Mouse (Mus musculus): Measurements from ENCODE around the gene Sipa1l3.
A peak's percentile ranks its signal among the peaks of the same experiment; 100 is the strongest.

Gene Sipa1l3

DNA sequence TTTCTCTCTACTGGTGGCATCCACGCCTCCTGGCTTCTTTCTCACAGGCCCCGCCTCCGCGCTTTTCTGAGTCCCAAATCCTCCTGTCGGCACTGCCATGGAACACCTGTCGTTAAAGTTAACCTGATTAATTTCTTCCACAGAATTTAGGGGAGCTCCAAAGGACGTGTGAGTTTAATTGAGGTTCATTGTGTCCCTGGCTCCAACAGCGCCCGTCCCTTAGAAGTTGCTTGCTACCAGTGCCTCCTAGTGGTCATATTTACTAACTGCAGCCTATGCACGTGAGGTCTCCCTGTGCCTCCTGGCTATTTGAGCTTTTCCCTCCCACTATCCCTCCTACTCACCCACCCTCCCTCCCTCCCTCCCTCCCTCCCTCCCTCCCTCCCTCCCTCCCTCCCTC is 221.4 kb downstream of the Sipa1l3 start:
- DNase-seq = peak; percentile 66 to 70

- no peak for DNase-seq
Observed at GRCm38 (mm10) chr7:29295861-29296647, 222.4 kb downstream of the Sipa1l3 start.

DNA sequence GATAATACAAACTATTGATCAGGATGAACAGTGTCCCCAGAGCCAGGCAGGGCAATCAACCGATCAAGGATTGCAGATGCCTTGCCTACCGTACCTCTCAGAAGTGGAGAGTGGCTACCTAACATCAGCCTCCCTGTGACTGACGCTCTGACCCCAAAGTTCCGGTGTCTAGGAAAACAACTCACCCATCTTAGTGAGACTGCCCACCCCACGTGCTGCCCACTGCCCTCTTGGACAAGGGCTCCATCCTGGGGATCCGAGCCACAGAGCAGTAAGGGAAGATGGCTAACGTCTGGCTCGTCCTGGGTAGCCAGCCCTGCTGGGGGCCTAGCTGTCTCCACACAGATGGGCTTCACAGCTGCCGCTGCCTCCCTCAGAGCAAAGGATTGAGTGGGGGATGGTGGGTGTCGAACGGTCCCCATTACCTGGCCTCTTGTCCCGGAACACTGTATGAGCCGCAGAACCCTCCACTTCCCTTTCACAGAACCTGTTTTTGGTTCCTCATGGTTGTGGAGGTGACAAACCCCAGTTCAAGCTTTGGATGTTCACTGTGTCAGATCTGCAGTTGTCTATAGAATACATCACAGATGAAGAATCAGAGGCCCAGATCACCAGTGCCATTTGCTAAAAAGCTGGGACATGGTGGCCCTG is 224.2 kb downstream of the Sipa1l3 start:
- DNase-seq = no peak

DNA sequence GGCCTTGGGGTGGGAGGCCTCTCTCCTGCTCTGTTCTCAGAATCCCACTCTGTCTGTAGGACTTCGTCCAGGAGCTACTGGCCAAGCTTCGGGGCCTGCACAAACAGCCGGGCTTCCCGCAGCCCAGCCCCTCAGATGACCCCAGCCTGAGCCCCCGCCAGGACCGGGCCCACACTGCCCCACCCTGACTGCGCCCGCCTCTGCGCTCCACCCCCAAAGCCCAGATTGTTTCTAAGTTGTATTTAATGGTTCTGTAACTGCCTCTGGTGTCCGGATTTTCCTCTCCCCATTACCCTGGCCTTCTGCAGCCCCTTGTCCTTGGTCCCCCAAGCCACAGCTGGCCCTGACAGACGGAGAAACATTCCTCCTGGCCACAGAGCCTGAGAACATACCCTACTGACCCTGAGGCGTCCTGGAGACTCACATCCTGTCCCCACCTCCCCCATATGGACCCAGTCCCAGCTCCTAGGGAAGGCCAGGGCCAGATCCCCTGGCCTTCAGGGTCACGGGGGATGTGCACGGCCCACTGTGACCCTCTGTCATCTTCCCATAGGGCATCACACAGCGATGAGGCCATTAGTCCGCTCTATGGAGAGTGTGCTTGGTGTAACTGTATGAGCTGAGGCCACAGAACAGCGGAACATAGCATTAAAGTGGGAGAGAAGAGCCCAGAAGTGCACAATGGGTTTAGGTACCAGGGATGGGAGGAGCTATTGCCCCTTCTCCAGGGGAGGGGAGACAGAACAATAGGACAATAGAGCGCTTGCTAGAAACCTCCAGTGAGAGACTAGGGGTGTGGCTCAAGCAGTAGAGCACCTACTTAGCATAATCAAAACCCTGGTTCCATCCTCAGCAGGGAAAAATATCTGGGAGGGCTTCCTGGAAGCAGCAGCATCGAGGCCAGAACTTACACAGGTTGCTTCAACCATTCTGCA is 225.0 kb downstream of the Sipa1l3 start:
- DNase-seq = no peak

DNA sequence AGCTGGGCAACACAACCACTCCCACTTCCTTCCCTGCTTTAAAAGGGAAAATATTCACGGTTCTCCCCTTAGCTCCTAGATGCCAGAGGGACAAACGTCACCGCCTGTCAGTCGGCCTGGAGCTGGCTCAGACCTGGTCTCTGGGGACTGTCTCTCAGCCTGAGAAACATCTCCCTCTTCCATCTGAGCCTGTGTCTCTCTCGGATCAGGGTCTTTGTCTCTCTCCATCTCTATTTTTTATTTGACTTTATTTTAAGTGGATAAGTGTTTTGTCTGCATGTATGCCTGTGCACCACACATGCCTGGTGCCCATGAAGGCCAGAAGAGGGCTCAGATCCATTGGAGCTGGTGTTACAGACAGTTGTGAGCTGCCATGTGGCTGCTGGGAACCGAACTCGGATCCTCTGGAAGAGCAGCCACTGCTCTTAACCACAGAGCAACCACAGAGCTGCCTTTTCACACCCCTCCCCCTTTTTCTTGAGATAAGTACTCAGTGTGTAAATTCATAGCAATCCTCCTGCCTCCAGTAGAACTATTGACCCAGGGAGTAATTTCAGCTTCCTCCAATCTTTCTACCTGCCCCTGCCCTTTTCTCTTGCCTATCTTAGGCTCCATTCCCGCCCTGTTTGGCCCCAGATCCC is 225.9 kb downstream of the Sipa1l3 start:
- no peak for DNase-seq

DNA sequence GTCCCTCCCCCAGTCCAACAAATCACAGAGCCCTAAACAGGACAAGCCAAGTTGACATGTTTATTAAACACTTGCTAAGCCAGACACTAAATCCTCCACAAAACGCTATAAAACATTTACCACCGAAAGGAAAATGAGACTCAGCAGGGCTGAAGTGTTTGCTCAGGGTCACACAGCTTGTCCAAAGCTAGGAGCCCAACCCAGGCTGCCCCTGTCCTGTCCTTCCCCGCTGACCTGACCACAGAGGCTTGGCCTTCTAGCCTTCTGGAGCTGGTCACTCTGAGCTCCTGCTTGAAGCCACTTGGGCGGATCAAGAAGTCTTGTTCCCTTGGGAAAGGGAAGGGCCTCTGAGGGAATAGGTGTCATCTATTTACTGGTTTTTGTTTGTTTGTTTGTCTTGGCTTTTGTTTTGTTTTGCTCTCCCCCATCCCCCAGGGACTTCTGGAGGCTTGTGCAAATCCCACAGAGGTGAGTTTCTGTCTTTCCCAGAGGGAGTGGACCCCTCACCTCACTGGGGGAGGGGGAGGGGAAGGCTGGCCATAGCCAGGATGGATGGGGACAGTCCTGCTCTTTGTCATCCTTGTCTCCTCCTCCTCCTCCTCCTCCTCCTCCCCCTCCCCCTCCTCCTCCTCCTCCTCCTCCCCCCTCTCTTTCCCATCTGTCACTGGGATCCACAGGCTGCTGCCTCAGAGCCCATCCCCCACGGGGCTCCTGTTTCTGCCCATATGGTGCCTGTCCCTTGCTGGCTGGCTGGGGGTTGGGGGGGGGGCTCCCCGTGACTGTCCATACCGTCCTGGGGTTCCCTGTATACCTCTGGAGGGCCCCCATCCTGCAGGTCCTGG is 226.6 kb downstream of the Sipa1l3 start:
- no peak for DNase-seq

DNA sequence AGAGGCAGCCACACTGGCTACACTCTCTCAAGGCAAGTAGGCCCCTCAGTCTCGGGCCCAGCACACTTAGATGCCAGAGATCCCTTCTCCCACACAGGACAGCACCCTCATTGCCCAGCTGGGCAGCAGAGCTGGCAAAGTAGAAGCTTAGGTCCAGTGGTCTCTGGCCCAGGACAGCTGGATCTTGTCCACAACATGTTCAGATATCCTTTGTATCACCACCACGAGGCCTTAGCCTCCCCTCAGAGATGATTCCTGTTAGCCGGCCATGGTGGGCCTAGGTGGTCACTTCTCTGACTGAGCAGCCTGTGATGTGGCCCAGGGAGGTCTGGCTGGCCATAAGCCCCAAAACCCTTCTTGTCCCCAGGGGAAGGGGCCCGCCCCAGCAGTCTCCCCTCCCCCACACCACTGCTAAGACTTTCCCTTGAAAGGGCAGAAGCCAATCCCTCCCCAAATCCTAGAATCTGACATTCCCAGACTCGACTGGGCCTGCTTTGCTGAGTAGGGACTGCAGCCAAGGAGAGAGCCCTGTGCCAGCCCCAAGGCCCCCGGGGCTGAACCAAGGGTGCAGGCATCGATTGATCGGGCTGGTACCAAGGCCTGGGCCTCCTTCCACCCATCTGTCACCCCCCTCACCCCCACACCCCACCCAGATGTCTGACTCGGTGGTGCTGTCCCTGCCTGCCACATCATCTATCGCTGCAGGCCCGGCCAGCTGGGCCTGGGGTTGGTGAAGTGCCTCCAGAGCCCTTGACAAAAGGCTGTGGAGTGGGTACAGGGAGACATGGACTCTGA is 227.6 kb downstream of the Sipa1l3 start:
- DNase-seq = no peak

- DNase-seq = no peak
Observed at GRCm38 (mm10) chr7:29289856-29290255, 228.6 kb downstream of the Sipa1l3 start.

DNA sequence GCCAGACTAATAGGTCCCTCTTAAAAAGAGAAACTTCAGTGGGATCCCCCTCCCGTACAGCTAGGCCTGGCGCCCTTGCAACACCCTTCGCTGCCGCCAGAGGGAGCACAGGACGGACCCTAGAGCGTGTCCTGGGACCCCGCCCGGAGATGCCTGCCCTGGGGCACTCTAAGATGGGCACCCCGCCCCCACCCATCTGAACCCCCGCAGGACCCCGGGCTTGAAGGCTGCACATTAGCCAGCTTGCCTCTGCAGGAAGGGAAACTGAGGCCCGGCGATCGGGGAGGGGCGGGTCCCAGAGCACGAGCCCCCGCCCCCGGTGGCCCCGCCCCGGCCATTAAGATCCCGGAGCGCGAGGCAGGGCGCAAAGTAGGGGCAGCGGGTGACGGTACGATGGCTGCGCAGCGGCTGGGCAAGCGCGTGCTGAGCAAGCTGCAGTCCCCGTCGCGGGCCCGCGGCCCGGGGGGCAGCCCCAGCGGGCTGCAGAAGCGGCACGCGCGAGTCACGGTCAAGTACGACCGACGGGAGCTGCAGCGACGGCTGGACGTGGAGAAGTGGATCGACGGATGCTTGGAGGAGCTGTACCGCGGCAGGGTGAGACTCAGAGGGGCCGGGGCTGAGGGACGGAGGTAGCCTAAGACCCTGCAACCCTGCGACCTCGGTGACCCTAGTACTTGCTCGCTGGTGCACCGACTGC is 229.4 kb downstream of the Sipa1l3 start, which contains the start of gene Ppp1r14a:
TSS of gene Ppp1r14a (plus strand) at position 367 of the 697 bp plus-strand sequence.
- DNase-seq = peak; percentile 81

GRCm38 (mm10) chr7:29288079-29288478 is 230.4 kb downstream of the Sipa1l3 start:
- DNase-seq = no peak

DNA sequence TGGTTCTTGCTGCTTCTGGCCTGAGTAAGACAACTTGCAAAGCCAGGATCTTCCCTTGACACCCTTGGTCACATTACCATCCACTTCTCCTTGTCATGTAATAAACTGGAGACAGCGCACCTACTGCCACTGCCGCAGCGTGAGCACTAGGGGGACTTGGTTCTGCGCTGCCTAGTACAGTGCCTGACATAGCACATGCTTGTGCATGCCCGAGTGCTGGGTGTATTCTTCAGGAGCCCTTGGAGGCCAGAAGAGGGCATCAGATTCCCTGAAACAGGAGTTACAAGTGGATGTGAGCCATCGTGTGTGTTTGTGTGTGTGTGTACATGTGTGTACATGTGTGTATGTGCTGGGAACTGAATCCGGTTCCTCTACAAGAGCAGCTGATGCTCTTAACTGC is 231.0 kb downstream of the Sipa1l3 start:
- no peak for DNase-seq

DNA sequence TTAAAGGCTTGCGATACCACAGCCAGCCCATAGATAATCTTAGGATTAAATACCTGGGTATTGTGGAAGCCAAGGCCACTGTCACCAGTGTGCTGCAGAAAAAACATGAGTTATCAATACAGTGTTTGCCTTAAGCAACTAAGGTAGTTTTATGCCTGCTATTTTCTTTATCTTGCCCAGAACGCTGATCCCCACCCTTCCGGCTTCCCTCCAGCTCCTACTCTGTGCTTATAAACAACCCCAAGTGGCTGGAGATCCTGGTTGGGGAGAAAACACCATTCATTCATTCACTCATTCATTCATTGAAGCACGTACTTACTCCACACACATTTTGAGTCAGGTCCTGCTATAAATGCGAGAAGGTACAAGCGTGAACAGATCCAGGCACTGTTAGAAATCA is 233.9 kb downstream of the Sipa1l3 start:
- DNase-seq = no peak

DNA sequence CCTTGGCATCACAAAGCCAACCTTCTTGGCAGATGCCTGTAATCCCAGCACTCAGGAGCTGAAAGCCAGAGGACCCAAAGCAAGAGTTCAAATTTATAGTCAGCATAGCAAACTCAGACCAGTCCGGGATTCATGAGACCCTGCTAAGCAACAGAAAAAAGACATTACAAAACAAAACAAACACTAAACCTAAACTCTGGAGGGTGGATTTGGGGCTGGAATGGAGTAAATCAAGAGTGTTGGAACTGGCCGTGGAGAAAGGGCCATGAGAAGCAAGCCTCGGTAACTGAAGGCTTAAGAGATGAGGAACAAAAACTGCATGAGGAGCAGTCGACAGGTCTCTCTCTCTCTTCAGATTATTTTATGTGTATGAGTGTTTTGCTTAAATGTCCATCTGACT is 234.6 kb downstream of the Sipa1l3 start:
- DNase-seq = no peak

- no peak for DNase-seq
Observed at GRCm38 (mm10) chr7:29282074-29282554, 236.3 kb downstream of the Sipa1l3 start.

DNA sequence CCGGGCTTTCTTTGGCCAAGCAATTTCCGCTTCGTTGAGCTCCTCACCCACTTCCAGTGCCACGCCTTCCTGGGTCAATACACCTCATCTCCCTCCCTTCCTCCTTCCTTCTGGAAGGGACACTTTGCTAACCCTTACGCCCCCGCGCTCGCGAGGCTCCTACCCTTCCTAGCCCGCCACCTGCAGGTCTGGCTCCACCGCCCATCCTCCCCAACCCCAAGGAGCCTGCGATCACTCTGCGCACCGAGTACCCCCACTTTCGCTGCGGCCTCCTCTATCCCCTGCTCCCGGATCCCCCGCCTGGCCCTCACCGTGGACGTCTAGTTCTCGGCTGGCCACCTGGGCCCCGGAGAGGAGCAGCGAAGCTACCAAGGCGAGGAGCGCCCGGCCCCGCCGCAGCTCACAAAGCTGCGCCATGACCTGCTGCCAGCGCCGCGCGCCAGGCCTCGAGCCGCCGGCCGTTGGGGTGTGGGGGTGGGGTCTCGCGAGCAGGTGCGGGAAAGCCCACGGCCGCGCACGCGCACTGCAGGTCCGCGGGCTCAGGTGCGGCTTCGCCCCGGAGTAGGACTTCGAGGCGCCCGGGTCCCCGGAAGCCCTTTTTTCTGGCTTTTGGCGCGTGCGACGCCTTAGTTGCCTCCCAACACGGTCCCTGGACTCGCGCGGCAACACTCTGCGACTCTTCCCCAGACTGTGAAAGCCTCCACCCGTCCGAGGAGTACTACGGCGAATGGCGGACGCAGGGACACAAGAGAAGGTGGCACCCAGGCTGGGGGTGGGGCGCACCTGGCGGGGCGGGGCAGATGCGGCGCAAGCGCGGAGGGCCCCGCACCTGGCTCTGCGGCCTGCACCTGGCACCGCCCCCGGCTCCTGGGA is 237.0 kb downstream of the Sipa1l3 start, which contains the start of gene Spint2:
TSS of gene Spint2 (minus strand) at position 712 of the 873 bp plus-strand sequence.
- peak; percentile 81 to 83 for DNase-seq

GRCm38 (mm10) chr7:29280801-29281200 is 237.6 kb downstream of the Sipa1l3 start:
- DNase-seq = no peak

GRCm38 (mm10) chr7:29279924-29280323 is 238.5 kb downstream of the Sipa1l3 start:
- no peak for DNase-seq

GRCm38 (mm10) chr7:29279261-29279660 is 239.2 kb downstream of the Sipa1l3 start:
- DNase-seq = no peak

- no peak for DNase-seq
Observed at GRCm38 (mm10) chr7:29277510-29277909, 240.9 kb downstream of the Sipa1l3 start.

Data from B cell, adult 2 months (primary cell).